Mouse (Mus musculus): ENCODE data around the gene Lepr.

Lepr gene

DNA sequence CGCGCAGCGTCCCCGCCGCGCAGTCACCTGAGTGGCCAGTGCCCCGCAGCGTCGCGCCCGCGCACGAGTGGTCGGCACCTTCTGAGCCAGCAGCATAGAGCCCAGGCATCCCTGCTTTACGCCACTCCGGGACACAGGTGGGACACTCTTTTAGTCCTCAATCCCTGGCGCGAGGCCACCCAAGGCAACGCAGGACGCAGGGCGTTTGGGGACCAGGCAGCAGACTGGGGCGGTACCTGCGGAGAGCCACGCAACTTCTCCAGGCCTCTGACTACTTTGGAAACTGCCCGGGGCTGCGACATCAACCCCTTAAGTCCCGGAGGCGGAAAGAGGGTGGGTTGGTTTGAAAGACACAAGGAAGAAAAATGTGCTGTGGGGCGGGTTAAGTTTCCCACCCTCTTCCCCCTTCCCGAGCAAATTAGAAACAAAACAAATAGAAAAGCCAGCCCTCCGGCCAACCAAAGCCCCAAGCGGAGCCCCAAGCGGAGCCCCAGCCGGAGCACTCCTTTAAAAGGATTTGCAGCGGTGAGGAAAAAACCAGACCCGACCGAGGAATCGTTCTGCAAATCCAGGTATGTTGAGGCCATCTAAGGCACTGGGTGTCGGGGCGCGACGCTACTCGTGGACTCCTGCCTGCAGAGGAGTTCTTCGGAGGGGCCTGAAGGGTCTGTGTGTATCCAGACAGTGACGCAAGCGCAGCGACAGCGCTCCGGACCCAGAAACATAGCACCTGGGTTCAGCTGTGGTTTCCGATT lies at the start of gene Lepr:
TSS of gene Lepr (plus strand) at position 38 of the 755 bp plus-strand sequence.
- DNase-seq (ENCODE audit: low read depth): no peak

DNA sequence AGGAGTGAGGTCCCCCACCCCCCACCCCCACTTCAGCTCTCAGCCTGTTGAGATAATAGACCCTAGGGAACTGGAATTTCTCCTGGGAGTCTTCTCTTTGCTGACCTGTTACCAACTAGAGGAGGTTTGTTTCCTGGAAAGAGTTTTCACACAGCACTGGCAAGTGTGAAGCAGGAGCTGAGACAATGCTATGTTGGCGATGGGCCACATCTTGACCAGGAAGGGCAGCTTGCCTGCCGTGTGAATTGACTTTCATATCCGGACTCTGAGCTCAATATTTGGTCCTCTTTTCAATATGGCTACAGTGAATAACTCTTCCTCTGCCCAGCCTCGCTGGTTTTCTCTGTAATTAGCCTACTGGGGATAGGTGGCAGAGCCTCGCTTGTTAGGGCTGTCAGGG lies 48.0 kb upstream of the Lepr start:
- DNase-seq (ENCODE audit: low read depth): no peak

DNA sequence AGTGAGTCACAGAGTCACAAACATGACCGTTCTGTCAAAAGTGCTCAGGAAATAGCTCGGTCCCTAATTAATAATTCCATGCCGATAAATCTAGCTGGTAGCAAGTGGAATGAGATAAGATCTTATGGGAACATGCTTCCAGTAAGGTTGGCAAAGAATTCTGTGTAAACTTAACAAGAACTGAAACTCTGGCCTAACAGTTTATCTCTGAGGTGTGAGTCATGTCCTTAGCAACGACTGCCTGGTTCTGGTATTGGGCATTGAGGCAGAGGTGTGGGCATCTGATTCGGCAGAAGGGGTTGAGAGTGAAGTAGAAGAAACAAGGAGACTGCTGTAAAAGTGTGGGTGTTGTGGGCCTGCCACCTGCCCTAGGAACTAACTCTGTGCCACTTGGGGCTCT lies 47.4 kb upstream of the Lepr start:
- no peak for DNase-seq (ENCODE audit: low read depth)

DNA sequence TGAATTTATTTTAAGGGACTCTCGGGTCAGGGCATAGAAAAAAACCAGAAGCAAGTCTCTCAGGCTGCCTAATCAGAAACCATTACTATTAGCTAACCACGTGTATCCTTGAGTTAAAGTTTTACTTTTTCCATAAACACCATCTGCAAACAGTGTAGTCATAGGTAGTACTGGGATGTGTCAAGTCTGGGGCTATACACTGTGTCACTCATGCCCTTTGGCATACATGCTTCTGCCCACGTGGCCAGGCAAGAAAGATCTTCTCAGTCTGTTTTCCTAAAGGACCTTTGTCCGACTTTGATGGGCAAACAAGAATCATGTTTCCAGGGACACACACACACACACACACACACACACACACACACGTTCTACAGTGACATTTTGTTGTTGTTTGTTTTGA lies 42.4 kb upstream of the Lepr start:
- DNase-seq (ENCODE audit: low read depth): no peak

DNA sequence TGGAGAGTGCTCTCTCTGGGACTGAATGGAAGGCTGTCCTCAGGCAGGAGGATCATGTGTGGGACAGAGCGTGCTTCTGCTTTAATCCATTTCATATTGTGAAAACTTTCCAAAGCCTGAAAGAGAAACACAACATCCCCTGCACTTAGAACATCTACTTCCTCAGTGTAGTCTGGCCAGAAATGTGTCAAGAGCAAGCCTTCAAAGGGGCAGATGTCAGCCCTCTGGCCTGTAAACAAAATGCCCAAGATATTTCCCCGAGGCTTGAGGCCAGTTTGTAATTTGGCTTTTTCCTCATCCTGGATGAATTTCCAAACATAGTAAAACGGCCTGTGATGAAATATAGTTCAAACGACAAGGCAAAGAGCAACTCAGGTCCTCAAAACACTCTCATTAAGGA lies 41.5 kb upstream of the Lepr start:
- DNase-seq (ENCODE audit: low read depth): no peak

DNA sequence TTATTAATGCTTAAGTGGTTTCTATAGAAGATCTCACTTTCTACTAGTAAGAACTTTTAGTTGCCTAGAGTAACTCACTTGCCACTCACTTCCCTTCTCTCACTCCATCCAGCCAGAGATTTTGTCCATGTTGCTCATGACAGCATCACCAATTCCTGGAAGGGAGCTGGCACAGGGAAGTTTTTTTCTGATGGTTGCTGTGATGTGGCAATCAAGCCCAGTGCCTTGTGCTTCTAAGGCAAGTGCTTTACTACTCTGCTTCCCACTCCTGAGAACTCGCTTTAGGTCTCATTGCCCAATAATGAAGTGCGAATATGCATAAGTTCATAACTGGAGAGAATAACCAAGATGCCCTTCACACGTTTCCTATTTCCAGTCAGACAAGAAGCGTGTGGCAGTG lies 34.6 kb upstream of the Lepr start:
- no peak for DNase-seq (ENCODE audit: low read depth)

DNA sequence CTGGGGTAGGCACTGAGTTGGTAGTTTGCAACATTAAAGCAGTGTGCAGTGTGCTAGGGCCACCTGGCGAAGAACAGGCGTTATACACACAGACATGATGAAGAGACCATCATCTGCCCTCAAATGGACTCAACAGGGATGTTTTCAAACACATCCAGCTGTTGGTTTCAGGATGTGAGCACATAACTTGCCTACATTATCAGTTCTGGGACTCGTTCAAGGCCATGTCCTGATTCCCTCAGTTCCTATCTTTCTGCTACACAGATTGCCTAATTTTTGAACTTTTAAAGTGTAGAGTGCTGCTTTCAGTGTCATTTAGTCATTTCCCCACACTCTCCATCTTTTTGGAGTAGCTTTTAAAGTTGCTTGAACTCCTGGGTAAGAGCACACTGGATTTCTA lies 34.1 kb upstream of the Lepr start:
- DNase-seq (ENCODE audit: low read depth): no peak

DNA sequence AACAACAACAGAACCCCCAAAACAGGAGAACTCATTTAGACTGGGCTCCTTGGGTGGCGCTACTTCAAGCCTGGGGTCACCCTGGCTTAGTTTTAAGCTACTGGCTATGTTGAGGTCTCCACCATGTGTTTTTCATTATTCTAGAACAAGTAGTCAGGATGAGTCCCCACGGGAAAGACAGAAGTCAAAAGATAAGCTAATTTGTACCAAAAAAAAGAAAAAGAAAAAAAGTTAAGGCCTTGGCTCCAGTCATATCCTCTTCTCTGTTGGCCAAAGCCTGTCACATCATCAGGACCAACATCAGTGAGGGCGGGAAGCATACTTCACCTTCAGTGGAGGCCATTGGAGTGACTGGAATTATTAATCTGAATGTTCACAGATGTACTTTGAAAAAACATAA lies 32.4 kb upstream of the Lepr start:
- DNase-seq (ENCODE audit: low read depth): no peak

DNA sequence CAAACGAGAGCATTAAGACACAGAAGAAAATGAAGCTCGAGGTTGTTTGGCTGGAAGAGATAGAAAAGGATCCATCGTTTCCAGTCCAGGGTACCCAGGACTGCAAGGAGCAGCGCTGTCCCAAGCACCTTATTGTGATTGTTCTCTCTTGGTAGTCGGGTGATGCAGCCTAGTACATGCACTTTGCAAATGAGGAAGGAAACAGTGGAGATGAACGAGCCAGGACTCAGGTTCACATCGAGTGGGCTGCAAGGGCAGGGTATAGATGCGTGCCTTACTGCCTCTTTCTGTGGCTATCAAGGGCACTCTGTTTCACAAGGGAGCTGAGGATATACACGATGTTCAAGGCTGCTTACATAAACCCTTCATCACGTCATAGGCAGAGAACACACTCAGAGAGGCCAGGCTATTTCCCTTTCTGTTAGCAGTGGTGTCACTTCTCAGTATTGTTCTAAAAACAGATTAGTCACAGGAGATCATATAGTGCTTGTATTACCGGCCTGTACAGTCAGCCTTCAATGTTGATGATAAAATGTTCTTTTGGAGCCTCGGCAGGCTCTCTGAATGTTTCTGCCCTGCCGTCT lies 30.9 kb upstream of the Lepr start:
- no peak for DNase-seq (ENCODE audit: low read depth)

DNA sequence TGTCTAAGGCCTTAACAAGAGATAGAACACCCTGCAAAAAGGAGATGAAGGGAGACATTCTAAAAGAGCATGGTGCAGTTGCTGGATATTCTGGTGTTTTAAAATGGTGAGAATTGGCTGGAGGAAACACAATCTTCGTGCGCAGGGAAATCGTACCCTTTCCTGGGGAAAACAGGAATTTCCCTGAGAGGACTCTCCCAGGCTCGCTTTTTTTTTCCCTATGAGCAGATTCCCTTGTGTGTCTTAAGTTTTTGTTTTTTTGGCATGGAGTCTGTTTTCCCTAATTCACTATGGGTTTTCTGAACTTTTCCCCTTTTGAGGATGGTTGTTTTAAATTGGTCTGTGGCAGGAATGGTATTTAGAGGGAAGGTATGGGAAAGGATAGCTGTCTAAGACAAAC lies 28.0 kb upstream of the Lepr start:
- no peak for DNase-seq (ENCODE audit: low read depth)

DNA sequence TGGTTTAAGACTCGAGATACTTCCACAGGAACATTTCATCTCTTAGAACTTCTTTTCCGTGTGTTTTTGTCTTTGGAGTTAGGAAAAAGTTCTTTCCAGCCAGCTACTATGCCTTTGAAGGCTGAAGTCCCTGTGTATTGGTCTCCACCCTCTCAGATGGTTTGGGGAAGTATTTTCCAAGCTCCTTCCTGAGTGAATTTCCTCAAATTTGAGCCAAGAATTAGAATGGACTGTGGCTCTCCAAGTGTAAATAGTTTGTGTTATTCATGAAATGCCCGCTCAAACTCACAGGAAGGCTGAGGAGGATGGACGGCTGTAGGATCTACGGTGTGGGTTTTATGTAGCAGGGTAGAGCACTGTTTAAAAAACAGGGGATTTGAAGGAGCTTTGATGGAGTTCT lies 27.6 kb upstream of the Lepr start:
- DNase-seq (ENCODE audit: low read depth): no peak

DNA sequence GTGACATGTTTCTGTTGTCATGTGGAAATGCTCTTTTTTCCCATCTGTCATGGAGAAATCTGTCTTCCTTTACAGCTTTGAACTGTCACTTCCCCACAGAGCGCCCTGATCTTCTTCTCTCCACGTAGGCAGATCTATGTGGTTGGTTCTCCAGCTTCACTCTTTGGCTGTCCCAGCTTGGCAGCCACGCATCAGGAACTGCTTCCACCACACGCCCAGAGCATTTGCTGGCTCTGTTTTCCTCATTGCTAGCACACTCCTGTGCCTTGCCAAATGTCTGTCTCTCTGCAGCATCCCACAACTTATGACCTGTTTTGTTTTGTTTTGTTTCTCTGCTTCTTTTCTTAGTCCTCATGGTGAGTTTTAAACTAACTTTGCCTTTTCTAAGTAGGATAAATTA lies 24.3 kb upstream of the Lepr start:
- no peak for DNase-seq (ENCODE audit: low read depth)

DNA sequence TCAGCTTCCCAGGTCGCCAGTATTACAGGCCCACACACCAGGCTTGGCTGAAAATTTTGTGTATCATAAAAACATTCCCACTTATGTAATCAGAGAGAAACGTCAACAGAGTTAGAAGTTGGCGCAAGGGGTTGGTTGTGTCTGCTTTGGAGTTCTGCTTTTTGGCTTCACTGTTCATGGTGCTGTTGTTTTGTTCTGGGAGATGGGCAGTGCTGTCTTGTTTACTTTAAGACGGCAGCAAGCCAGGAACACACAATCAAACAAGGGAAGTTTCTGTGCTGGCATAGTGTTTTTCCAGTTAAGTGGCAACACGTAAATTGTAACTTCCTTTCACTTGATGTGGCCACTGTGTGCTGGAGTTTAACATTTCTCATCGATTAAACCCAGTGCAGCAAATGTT lies 22.7 kb upstream of the Lepr start:
- DNase-seq (ENCODE audit: low read depth): no peak

DNA sequence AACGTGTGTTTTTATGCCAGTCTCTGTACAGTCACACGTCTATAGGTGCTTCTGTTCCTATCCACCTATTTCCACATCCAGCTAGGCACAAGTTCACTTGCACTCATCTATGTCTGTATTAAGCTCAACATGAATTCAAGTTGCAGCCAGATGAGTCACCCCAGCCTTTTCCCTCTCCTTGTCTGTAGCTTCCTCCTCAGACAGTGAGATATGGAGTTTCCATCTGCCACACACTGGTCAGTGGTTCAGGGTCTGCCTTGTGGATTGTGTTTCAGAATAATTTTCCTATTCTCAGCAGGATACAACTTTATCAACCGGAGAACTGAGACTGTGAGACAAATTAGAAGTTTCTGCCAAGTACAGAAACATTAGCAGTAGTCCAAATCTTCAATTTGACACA lies 20.0 kb upstream of the Lepr start:
- no peak for DNase-seq (ENCODE audit: low read depth)

DNA sequence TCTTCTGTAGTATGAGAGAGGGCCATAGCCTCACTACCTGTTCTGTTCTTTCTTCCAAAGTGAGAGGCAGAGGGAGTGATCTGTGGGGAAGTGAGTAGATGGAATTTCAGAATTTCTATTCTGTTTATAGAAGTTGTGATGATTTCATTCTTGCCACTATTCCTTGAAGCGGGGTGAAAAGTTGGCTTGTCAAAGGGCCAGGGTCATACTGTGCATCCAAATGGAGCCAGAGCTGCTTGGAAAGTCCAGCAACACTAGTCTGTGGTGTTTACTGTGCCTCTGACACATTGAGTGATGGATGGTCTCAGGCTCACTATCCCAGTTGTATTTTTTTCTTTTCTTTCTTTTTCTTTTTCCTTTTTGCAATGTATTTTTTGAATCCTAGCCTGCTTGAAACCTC lies 17.8 kb upstream of the Lepr start:
- no peak for DNase-seq (ENCODE audit: low read depth)

DNA sequence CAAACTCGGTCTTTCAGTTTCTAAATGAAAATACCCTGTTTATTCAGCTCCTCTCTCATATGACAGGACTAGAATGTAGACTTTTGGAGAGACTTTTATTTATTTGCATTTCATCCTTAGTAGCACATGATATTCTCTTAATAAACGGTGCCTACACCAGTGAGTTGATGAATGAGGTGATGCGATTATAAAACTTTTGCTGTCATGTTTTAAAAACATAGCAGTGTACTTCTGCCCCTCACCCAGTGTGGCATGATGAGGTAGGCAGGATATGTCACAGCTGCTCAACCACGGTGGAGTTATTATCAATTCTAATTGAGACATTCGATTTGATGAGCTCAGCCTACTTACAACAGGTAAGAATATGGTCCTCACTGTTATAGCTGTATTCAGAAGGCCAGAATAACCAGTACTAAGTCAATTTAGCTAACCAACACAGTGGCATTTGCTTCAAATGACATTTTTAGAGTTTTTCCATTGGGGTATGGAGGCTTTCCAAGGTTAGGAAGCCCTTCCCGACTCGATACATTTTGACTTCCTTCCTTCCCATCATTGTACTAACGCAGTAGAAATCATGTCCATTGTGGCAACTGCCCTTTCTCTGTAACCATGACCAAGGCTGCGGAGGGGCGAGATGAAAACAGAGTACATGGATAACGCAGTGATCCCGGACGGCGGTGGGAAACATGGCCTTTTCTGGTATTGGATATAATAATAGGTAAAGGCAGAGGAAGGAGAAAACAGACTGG lies 16.1 kb upstream of the Lepr start:
- DNase-seq (ENCODE audit: low read depth): no peak

DNA sequence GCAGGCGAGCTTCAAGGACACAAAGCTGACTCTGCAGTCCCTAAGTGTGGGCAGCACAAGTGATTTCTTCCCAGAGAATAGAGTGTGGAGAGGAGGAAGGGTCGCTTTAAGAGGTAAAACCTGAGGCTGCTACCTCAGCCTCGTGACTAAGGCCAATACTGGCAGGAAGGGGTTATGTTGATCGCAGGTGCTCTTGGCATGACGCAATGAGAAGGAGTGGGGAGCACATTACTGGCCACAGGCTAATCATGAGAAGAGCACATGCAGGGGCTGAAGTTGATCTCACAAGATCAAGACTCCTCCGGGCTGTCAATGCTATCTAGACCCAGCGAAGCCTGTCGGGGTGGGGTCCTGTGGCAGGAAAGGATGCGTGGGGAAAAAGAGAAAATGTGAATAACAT lies 11.9 kb upstream of the Lepr start:
- no peak for DNase-seq (ENCODE audit: low read depth)

DNA sequence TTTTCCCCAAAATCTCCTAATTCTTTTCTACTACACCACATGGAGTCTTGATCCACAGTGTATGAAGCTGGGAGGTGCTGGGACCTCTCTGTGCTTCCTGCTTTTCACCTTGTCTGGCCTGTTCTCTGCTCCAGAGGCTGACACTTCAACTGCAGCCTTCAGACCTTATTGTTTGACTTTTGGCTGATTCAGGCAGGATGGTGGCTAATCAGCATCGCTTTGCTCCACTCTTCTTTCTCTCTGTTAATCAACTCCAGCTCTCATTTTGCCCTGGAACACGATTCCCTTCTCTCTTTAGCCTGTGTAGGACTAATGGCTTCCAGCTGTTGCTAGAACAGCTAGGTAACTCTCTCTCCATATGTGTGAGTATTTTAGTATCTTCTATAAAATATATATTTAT lies 10.0 kb upstream of the Lepr start:
- DNase-seq (ENCODE audit: low read depth): no peak

DNA sequence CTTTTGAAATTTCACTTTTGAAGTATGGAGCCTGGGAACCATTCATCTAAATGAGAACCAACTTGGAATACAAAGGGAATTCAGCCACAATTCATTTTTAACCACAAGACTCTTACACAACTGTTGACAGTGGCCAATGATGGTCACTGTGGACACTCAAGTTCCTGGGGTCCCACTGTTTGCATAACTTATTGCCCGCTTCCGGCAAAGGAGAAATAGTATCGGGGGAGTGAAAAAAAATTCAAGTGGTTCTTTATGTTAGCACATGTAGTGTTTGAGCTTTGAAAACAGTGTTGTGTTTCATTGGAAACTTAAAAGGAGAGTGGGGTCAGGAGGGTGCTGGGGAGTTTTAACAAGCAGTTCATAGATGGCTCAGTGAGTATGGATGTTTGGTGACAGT lies 9.3 kb upstream of the Lepr start:
- DNase-seq (ENCODE audit: low read depth): no peak

DNA sequence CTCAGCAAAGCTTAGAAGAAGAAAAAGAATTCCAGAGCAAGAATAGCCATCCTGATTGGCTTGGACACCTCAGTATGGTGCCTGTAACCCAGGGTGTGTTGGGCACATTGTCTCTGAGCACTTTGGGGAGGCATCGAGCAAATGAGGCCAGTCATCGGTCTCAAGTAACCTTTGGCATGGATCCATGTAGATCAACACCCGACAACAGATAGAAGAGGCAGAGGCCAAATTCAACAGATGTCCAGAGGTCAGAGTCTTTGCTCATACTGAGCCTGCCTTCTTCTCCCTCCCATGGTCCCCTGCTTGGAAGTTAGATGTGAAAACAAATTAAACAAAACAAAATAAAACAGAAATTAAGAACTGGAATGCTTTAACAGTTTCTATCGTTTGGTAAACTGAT lies 6.8 kb upstream of the Lepr start:
- DNase-seq (ENCODE audit: low read depth): no peak

DNA sequence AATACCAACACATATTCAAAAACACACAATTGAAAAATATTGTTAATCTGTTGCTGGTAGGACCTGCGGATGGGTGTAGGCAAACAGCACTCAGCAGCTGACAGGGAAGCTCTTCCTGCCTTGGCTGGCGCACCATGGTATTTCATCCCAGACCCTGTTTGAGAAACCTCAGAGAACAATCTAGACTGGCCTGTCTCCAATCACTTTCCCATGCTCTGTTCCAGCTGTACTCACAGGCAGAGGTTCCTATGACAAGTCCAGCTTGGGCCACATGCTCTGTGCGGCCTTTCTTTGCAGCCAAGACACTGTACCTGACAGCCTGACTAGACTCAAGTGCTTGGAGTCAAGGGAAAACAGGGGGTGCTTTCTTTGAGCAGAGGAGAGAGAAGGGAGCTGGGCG lies 6.1 kb upstream of the Lepr start:
- DNase-seq (ENCODE audit: low read depth): no peak

DNA sequence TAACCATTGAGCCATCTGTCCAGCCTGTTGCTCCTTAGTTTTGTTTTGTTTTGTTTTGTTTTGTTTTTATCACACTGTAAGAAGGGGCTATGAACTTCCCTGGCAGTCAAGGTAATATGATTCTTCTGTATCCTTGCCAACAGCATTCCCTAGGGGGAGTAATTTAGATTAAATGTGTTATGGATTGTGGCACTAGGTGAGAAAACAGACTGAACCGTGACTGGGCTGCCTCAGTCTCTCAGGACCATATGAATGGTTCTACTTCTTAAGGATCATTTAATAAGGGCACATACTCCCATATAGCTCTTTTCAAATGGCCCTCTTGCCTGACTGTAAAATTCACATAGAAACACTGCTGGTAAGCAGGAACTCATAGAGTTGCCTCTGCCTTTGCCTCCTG lies 4.6 kb upstream of the Lepr start:
- no peak for DNase-seq (ENCODE audit: low read depth)

DNA sequence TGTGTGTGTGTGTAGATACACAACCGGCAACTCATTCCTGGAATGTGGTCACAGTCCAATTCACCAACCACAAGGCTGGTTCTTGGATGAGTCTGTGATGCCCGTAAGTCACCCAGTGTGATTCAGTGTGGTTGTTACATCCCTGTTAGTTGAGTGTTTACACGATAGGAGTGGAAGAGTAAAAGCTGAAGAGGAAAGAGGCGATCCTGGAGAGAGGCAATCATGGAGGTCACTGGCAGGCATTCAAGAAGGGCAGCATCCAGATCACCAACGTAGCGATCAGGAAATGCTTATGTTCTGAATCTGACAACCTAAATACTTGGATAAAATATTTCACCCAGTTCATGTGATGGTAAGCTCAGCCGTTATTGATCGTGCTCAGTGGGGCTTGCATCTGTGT lies 1.9 kb upstream of the Lepr start:
- DNase-seq (ENCODE audit: low read depth): no peak

DNA sequence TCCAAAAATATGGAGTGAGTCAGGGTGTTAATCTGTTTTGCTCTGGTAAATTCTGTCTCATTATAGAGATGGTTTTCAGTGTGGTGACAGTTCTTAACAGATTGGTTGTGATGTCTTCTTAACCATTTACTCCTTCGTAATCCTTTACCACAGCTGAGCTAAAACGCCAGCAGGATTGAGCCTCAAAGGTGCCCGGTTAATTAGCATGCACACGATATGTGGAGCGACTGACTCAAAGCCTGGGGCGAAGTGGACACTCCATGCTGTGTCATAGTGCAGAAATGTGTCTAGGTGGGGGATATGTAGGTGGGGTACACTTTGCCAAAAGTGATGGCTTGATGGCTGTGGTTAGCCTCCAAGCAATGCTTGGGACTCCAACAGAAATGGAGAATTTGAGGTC lies 1.4 kb upstream of the Lepr start:
- DNase-seq (ENCODE audit: low read depth): no peak
